Mouse (Mus musculus): ENCODE data around the gene Plet1. TPM values are rescaled to one million over a fixed set of nuclear protein-coding genes. Genes with fewer than 3 reads are reported as not detected.

Gene Plet1
- total RNA-seq, 4 experiments from 2014 or later, result 0.19 to 0.27 TPM; not detected in 2

GRCm38 (mm10) chr9:50533791-50534190 lies 39.5 kb downstream of the Plet1 start:
- DNase-seq (ENCODE audit: low spot score in 2 of 2), result no peak

GRCm38 (mm10) chr9:50535930-50536329 lies 41.6 kb downstream of the Plet1 start:
- no peak for DNase-seq (ENCODE audit: low spot score in 2 of 2)

DNA sequence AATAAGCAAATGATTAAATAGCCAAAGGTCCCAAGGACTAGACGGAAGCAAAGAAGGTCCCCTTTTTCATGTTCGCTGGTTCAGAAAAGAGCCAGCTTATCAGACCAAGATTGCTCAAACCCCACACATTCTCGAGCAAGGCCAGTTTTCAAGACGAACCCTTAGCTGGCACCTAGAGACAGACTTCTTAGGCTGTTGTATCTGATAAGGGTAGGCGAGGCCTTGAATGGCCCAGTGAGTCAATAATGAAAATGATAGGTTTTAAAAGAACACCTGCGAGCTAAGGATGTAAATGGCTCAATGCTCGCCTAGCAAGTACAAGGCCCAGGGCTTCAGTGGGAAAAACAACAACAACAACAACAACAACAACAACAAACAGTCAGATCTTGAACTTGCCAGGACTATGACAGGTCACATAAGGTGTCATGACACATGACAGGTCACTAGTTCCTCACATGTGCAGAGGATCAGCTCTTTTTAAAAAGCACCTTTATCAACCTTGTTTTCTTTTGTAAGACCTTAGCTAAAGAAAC lies 42.3 kb downstream of the Plet1 start:
- DNase-seq (ENCODE audit: low spot score in 2 of 2), result no peak

GRCm38 (mm10) chr9:50537295-50537694 lies 43.0 kb downstream of the Plet1 start:
- DNase-seq (ENCODE audit: low spot score in 2 of 2), result no peak

DNA sequence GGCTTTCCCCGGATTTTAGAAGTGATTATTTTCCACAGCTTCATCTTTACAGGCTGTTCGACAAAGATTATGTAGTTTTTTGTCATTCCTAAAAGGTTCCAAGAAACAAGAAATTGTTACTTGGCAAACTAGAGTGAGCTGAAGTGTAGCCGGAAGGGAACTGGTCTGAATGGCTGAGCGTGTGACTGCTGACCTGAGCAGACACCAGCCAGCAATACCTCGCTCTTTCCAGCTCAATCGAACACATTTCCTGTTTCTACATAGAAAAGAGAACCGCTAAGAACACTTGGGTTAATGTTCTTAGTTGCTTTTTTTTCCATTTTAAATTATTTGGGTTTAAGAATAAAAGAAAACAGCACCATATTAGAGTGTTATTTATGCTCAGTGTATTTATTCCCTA lies 45.8 kb downstream of the Plet1 start:
- no peak for DNase-seq (ENCODE audit: low spot score in 2 of 2)

DNA sequence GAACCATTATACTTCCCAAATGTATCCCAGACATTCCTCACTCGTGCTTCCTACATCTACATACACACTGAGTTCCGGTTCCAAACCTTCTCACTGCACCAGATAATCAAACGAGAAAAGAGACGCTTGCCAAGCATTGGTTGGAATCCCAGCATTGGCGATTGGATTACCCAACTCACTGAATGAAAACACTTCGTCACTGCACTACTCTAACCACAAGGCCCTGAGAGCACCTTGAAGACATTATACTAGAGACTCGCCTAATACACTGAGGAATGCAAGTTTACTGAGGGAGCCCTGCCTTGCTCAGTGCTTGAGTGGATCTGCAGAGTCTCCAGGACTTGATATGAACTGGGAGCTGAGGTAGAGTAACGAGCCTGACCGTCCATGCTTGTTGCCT lies 48.1 kb downstream of the Plet1 start:
- no peak for DNase-seq (ENCODE audit: low spot score in 2 of 2)

- no peak for DNase-seq (ENCODE audit: low spot score in 2 of 2)
Observed at GRCm38 (mm10) chr9:50547859-50548478, 53.6 kb downstream of the Plet1 start.

- DNase-seq (ENCODE audit: low spot score in 2 of 2), result no peak
Observed at GRCm38 (mm10) chr9:50548936-50549335, 54.6 kb downstream of the Plet1 start.

DNA sequence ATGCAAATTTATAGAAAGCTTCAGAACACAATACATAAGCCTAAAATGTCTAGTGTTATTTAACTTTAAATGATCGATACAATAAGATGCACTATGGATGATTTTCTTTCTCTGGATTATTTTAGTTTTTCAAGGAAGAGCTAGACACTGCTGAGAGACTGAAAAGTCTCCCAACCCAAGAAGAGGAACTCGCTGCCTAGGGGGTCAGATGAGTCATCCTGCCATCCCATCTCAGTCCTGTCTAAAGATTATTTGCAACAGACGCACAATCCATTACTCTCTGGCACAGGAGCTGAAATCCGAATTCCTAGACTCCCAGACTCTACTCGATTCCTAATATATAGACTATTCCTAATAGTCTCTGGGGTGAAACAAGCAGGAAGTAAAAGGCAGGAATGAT lies 57.9 kb downstream of the Plet1 start:
- no peak for DNase-seq (ENCODE audit: low spot score in 2 of 2)

DNA sequence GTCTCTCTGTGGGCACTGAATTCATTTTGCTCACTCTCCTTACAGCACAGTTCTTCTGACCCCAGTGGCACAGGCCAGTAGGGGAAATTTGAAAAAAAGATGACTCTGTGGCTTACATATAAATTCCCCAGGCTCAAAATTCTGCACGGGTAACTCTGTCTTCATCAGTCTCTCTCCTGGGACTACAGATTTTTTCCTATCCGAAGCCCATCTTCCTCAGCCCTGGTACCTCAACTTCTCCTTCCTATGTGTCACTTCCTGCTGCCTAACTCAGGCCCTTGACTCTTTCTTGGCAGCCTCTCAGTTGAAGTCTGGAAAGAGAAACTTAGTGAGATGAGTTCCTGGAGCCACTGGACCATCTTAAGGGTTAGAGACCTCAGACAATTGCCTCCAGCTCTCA lies 59.2 kb downstream of the Plet1 start:
- no peak for DNase-seq (ENCODE audit: low spot score in 2 of 2)

- DNase-seq (ENCODE audit: low spot score in 2 of 2), result no peak
Observed at GRCm38 (mm10) chr9:50554241-50555093, 60.1 kb downstream of the Plet1 start, which contains the start of gene Il18. TSS of gene Il18 (plus strand) at chr9:50554827.

- no peak for DNase-seq (ENCODE audit: low spot score in 2 of 2)
Observed at GRCm38 (mm10) chr9:50555094-50555446, 60.7 kb downstream of the Plet1 start, which contains the start of gene Bco2. TSS of gene Bco2 (minus strand) at chr9:50555181.

Other genes with a start within 250 kb of the Plet1 start
- gene Rpl10-ps3, start 149.6 kb upstream of the Plet1 start, total RNA-seq (2022), result 100 to 1,000 TPM; 487 to 681 (median 590) TPM
- 10 to 100 TPM; 10.1 to 13.7 (median 11.7) TPM for gene Pts, start 34.2 kb downstream of the Plet1 start, total RNA-seq (2022)
- 1 to 10 TPM in 3 of 4 experiments, under 1 TPM in 1; 0.63 to 2.0 (median 1.6) TPM for gene Il18, start 60.3 kb downstream of the Plet1 start, total RNA-seq (2022)
- gene Bco2, start 60.7 kb downstream of the Plet1 start, total RNA-seq (2022), result under 1 TPM; 0.13 to 0.47 (median 0.44) TPM
- gene Tex12, start 66.8 kb downstream of the Plet1 start, total RNA-seq (2022), result not detected
- 100 to 1,000 TPM; 290 to 337 (median 311) TPM for gene Sdhd, start 109.3 kb downstream of the Plet1 start, total RNA-seq (2022)
- gene Timm8b, start 109.4 kb downstream of the Plet1 start, total RNA-seq (2022), result 100 to 1,000 TPM; 197 to 232 (median 214) TPM
- under 1 TPM in 2 of 4 experiments, not detected in 2; 0.27 to 0.80 TPM for gene Pih1d2, start 122.8 kb downstream of the Plet1 start, total RNA-seq (2022)
- gene Nkapd1, start 122.9 kb downstream of the Plet1 start, total RNA-seq (2022), result 10 to 100 TPM; 10.2 to 12.4 (median 11.1) TPM
- gene Dlat, start 165.3 kb downstream of the Plet1 start, total RNA-seq (2022), result 100 to 1,000 TPM; 159 to 224 (median 179) TPM
- 1 to 10 TPM; 2.0 to 2.5 (median 2.1) TPM for gene Dixdc1, start 245.0 kb downstream of the Plet1 start, total RNA-seq (2022)

Data from gastrocnemius, adult 8-10 months (tissue).